Mouse (Mus musculus): ENCODE results near the gene Unc13d.

GRCm38 (mm10) chr11:116071510-116071909 is 6.3 kb downstream of the Unc13d start:
- TF ChIP-seq CTCF (IDR thresholded peaks at IDR 0.05; ENCODE audit: low read depth, low read length) (peak; percentile 61), POLR2A (IDR thresholded peaks at IDR 0.05; ENCODE audit: insufficient read depth, low read length) (no peak), EP300 (IDR thresholded peaks at IDR 0.05; ENCODE audit: insufficient read depth, low read depth, low read length) (no peak)

All from ES-Bruce4 (cell line).